Mouse (Mus musculus) adrenal gland, adult 8-10 months (tissue): ENCODE measurements around the gene Plekhn1. TPM values are rescaled to one million over a fixed set of nuclear protein-coding genes. Genes with fewer than 3 reads are reported as not detected.
A peak's percentile ranks its signal among the peaks of the same experiment; 100 is the strongest.

Experiments used
- DNase-seq: peaks from one replicate; pipeline ENCODE4 v3.0.0; 2022
- total RNA-seq, 4 experiments: library from RNA; stranded (reverse); gene quantifications; 2 replicates each; pipeline ENCODE4 v1.2.4; 2022

The Plekhn1 gene
- total RNA-seq, 4 experiments from 2014 or later, result 23.8 to 44.1 (median 32.9) TPM

DNA sequence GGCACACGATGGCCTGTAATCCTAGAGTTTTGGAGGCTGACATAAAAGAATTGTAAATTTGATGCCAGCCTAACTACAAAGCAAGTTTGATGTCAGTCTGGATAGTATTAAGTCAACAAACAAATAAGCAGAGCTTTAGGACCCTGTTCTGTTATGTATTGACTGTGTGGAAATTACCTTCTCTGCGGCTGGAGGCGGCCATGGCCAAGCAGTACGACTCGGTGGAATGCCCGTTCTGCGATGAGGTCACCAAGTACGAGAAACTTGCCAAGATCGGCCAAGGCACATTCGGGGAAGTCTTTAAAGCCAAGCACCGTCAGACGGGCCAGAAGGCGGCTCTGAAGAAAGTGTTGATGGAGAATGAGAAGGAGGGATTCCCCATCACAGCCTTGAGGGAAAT, 21.5 kb downstream of the Plekhn1 start:
- no peak for DNase-seq

DNA sequence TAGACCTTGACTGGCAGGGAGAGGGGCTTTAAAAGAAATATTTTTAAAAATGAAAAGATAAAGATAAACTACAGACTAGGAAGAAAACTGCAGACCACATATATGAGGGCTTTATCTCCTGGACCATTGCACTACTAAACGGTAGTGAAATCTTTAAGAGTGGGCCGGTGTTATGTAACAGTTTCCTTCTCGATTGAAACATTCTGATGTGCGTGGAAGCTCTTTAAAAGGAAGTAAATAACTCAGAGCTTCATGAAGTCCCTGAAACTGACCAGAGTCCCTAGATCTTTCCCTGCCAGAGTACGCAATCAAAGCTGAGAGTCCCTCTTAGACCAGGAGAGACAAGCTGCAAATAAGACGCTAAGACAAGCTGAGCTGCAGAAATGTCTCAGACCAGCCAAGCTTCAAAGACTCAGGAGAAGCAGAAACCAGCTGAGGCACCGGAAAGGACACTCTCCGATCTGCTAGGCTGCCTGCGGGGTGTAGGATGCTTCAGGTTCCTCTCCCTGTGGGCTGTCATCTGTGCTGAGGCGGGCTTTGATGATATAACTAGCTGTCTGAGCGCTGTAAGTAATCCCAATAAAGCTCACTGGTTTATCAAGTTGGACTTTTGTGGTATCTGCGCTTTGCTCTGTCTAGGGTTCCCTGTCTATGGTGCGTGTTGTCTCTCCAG, 24.6 kb downstream of the Plekhn1 start:
- no peak for DNase-seq

- no peak for DNase-seq
Measured at GRCm38 (mm10) chr4:156208872-156209271, 25.8 kb downstream of the Plekhn1 start.

DNA sequence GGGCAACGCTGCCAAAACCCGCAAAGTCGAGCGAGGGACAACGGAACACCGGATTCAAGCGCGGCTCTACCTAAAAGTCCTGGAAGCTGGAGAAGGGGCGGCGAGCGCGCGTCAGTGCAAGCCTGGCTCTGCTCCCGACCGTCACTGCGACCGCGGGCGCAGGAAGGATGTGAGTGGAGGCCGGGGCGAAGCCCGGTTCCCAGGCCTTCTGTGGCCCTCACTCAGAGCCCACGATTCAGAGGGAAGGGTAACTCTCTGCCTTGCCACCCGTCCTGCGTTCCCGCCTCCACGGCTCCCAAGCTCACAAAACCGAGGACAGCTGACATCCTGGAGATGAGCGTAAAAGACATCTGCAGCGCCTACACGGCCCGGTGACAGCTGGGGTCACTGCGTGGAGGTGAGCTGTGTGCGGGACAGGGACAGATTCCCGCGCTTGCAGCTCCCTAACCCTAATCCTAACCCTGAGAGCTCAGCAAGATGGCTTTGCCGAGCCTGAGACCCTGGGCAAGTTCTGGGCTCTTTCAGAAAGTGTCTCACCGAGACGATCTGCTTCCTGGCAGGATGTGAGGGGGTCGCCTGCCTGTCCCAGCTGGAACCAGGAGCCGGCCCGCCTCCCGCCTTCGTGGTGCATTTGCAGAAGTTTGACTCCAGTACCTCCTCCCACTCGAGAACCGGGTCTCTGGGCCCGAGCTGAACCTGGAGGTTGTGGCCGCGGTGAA, 31.1 kb downstream of the Plekhn1 start:
- DNase-seq, result no peak

GRCm38 (mm10) chr4:156203001-156203412, 31.6 kb downstream of the Plekhn1 start, which contains the start of gene AW011738:
Gene AW011738 (plus strand): TSS chr4:156203304.
- DNase-seq, result peak; percentile 66

DNA sequence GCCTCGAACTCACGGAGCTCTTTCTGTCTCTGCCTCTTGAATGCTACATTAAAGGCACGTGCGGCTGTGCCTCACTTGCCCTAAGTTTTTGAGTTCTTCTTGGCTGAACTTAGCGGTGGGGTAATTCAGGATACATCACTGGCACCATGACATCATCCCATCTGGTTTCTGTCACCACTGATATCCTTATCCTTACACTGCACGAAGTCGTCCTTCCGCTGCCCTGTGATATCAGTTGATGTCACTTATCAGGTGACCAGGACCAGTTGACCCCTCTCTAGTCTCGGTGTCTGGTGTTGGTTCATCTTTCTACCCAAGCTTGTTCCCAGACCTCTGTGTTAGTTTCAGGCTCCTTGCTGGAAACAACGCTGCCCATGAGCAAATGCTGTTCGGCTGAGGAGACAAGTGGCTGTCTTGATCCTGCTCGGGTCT, 32.2 kb downstream of the Plekhn1 start:
- DNase-seq, result no peak

GRCm38 (mm10) chr4:156200623-156201475, 33.8 kb downstream of the Plekhn1 start, which contains the start of gene Isg15:
Gene Isg15 (minus strand): TSS chr4:156200818.
- DNase-seq, result no peak

- DNase-seq, result peak; percentile 90
Measured at GRCm38 (mm10) chr4:156197829-156198205, 36.8 kb downstream of the Plekhn1 start.

DNA sequence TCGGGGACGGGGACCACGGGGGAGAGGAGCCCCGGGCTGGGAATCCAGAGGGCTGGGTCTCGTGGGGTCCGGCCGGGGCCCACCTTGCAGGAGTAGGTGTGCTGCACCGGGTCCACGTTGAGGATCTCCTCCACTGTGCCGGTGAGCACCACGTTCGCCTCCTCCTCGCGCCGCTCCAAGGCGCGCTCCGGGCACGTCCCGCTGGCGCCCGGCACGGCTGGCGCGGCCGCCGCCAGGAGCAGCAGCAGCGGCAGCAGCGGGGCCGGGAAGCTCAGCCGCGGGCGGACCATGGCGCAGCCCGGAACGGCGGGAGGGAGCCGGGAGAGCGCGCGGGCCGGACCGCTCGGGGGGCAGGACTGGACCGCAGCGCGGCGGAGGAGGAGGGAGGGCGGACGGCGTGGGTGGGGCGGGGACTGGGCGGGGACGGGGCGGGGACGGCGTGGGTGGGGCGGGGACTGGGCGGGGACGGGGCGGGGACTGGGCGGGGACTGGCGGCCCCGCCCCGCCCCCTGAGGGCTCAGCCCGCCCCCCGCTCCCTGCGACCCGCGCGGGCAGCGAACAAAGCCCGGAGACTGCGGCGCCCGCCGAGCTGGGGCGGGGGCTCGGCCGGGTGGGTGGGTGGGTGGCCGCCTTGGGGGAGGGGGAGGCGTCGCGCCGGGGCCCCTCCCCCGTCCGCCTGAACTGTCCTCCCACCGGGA, 37.4 kb downstream of the Plekhn1 start, which contains the start of gene Agrn:
Gene Agrn (minus strand): TSS at position 358 of the 698 bp plus-strand sequence.
- DNase-seq, result peak; percentile 45

GRCm38 (mm10) chr4:156195927-156196870, 38.5 kb downstream of the Plekhn1 start:
- DNase-seq, result no peak

GRCm38 (mm10) chr4:156194346-156194745, 40.3 kb downstream of the Plekhn1 start:
- DNase-seq, result no peak

DNA sequence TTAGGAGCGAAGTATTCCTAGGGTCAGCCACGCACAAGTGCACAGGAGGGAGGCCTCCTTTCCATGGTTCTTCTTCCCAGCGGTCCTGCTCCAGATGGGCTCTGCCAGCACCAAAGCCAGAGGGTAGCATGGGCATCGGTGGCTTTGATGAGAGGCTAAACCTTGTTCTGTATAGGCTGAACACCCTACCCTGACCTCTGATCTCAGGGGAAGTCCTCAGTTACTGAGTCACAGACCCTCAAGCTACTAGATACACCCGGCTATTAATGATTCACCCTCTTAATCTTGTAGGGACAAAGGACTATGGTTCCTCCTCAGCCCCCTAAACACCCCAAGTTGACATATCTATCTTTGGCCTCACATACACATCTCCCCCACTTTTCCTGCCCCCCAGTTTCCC, 40.8 kb downstream of the Plekhn1 start:
- DNase-seq, result no peak

- no peak for DNase-seq
Measured at GRCm38 (mm10) chr4:156193200-156193590, 41.5 kb downstream of the Plekhn1 start.

DNA sequence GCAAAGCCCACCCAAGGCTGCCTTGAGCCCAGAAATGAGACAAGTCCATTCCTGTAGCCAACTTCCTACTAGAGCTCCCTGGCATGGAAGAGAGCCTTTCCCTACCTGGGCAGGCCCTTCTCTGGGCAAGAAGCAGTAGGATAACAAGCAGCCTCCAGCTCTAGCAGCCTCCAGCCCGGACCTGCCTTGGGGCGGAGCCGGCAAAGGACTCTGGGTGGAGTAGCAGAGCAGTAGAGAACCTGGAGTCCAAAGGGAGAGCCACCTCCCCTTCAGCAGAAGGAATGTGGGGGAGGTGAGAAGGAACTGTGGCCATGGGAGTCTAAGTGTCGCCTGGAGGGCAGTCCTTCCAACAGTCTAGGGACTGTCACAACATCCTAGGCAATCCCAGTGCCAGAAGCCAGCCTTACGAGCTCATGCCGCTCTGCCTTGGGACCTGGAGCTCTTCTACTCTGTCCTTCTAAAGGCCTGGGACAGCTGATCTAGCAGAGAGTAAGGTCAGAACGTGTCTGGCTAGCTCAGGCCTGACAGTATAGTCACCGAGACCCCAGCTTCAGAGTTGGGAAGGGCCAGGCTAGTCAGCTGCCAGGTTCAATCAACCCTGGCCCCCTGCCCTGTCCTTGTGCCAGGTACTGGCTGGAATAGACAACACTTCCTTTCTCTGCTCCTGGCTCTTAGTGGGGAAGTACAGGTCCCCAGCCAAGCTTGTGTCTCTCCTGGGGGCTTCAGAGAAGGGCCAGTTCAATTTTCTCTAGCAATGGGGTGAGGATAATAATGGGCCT, 42.0 kb downstream of the Plekhn1 start:
- DNase-seq, result no peak

DNA sequence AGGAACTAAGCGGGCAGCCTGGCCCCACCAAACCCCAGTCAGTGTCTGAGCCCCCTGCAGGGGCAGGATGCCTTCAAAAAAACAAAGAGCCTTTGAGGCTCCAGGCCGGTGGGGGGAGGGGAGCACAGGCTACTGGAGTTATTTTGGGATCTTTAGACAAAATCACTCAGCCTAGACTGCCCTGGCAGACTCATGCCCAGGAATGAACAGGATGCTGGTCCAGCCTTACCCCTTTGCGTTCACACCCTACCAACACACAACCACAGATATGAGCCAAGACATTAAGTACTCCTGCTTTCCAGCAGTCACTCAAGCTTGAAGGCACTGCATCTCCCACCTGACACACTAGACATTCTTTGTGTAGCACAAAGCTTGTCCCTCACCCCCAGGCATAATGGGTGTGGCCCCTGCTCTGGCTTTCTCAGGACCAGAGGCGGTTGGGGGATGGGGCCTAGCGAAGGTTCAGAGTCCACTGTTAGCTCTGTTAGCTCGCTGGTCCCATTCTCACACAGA, 45.8 kb downstream of the Plekhn1 start:
- no peak for DNase-seq

GRCm38 (mm10) chr4:156188162-156188810, 46.4 kb downstream of the Plekhn1 start:
- no peak for DNase-seq

DNA sequence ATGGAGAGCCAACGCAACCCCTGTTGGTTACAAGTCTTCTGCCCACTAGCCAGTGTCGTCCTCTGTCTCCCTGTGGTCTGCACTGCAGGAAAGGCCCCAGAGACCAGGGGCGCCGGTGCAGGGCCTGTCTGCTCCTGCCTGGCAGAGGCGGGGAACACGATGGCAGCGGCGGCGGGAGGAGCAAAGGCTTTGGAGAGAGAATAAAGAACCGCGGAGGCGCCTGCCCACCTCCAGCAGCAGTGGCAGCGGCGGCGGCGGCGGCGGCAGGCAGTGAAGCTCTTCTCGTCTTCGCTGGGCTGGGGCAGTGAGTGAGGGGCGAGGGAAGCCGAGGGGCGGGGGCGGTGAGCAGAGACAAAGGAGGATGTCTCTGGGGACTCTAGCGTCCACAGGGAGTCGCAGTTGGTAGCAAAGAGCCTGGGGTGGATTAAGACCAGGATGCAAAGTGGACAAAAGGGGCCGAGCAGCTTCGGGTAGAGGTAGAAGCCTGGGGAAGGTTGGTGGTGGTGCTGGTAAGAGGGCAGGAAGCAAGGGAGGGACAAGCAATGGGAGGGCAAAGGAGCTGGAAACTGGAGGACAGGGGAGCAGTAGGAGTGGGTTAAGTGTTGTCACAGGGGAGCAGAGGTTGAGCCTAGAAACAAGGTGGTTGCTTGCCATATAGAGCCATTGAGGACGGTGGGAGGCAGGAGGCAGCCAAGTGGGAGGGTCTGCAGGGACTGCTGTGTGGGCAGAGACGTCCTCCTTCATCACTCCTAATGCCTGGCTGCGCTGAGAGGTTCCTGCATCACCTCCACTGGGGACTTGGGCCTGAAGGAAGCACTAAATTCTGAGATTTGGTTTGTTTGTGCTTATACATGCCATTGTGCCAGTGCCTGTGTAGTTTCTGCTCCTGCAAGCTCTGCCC, 48.5 kb downstream of the Plekhn1 start:
- DNase-seq, result no peak

DNA sequence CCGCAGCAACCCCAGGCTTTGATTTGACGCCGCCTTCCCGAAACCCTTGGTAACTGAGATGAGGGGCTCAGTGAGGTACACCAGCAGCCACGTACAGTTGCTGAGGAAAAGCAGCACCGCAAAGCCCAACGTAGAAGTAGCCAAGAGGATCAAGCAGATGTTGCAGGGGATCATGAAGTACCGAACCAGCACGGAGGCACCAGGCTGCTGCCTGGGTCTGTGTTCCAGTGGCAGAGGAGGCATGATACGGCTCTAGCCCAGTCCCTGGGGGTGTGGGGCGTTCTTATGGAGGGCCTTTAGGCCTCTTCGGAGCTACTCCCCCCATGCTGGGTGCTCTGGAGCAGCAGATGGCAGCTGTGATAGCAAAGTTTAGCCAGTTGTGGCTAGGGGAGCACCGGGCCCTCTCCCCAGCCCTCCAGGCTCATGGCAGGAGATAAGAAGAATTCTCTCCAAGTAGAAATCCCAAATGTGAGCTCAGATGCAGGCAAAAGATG, 49.2 kb downstream of the Plekhn1 start:
- DNase-seq, result no peak
